Mouse (Mus musculus) CH12.LX (cell line): ENCODE results near the gene Sh3bgrl2.

Source experiments
- BHLHE40 ChIP-seq: IDR thresholded peaks from 2 replicates; pipeline ENCODE4 v1.6.1; 2011; ENCODE audit warnings: mild to moderate bottlenecking, low read depth, low read length, improper control_type of control experiment
- CTCF ChIP-seq, 2 experiments: IDR thresholded peaks in 1 of 2; conservative IDR thresholded peaks in 1 of 2; 2 replicates each; pipeline ENCODE4 v1.5.1; 2011 to 2012; ENCODE audit warnings: low read depth in 2 of 2, low read length in 2 of 2, improper control_type of control experiment in 1 of 2, inconsistent platforms in 1 of 2, mild to moderate bottlenecking in 1 of 2, moderate library complexity in 1 of 2
- ELF1 ChIP-seq: IDR thresholded peaks from 2 replicates; pipeline ENCODE4 v1.6.1; 2014; ENCODE audit warnings: low read depth, mild to moderate bottlenecking, inconsistent platforms, low read length, improper control_type of control experiment
- EP300 ChIP-seq: IDR thresholded peaks from 2 replicates; pipeline ENCODE4 v1.6.1; 2011; ENCODE audit warnings: low read length, improper control_type of control experiment
- ETS1 ChIP-seq: conservative IDR thresholded peaks from 2 replicates; pipeline ENCODE4 v1.6.1; 2012; ENCODE audit warnings: low read depth, mild to moderate bottlenecking, inconsistent platforms, low read length, improper control_type of control experiment, moderate library complexity
- MEF2A ChIP-seq: IDR thresholded peaks from 2 replicates; pipeline ENCODE4 v1.6.1; 2014; ENCODE audit warnings: low read depth, mild to moderate bottlenecking, inconsistent platforms, low read length, improper control_type of control experiment, borderline replicate concordance
- MYC ChIP-seq: IDR thresholded peaks from 2 replicates; pipeline ENCODE4 v1.6.1; 2011; ENCODE audit warnings: low read depth, mild to moderate bottlenecking, improper control_type of control experiment, low read length
- NELFE ChIP-seq: IDR thresholded peaks from 2 replicates; pipeline ENCODE4 v1.6.1; 2011; ENCODE audit warnings: low read depth, low read length, improper control_type of control experiment
- NRF1 ChIP-seq: IDR thresholded peaks from 2 replicates; pipeline ENCODE4 v1.6.1; 2014; ENCODE audit warnings: low read depth, mild to moderate bottlenecking, inconsistent platforms, low read length, improper control_type of control experiment, moderate library complexity
- POLR2A ChIP-seq: IDR thresholded peaks from 2 replicates; pipeline ENCODE4 v1.6.1; 2011; ENCODE audit warnings: low read depth, mild to moderate bottlenecking, improper control_type of control experiment, low read length
- USF1 ChIP-seq: IDR thresholded peaks from 2 replicates; pipeline ENCODE4 v1.6.1; 2014; ENCODE audit warnings: low read depth, mild to moderate bottlenecking, inconsistent platforms, low read length, improper control_type of control experiment
- ZKSCAN1 ChIP-seq: IDR thresholded peaks from 2 replicates; pipeline ENCODE4 v1.6.1; 2012; ENCODE audit warnings: low read depth, inconsistent platforms, low read length, improper control_type of control experiment, borderline replicate concordance
- ZNF384 ChIP-seq: IDR thresholded peaks from 2 replicates; pipeline ENCODE4 v1.6.1; 2012; ENCODE audit warnings: low read depth, low read length, improper control_type of control experiment, inconsistent platforms

DNA sequence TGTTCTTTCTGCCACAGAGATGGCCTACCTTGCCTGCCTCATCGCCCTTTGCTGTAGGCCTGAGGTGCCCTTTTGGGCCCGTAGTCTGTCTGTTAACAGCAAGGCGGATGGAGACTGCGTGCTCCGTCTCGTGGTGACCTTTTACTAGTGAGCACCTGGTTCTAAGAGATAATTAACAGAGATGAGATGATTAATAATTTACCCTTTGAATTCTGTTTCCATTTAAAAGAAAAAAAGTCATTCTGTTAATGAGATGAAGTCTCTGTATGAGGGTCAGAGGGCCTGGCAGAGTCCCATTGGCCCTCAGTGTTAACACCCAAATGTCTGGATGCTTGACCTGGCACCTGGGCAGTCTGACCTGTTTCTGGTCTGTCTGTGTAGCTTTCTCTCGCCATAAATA, 14.8 kb downstream of the Sh3bgrl2 start:
- no peak for TF ChIP-seq POLR2A
- no peak for TF ChIP-seq NRF1
- TF ChIP-seq MEF2A = no peak
- no peak for TF ChIP-seq ELF1
- no peak for TF ChIP-seq EP300
- TF ChIP-seq ETS1 = no peak
- no peak for TF ChIP-seq ZNF384
- no peak for TF ChIP-seq USF1
- TF ChIP-seq NELFE = no peak
- TF ChIP-seq ZKSCAN1 = no peak
- no peak for TF ChIP-seq CTCF (conservative IDR thresholded peaks at IDR 0.05 in 1 of 2, IDR thresholded peaks at IDR 0.05 in 1 of 2; ENCODE audit: low read depth in 2 of 2, low read length in 2 of 2)
- TF ChIP-seq BHLHE40 = no peak
- no peak for TF ChIP-seq MYC
